In the genomic region with DNA sequence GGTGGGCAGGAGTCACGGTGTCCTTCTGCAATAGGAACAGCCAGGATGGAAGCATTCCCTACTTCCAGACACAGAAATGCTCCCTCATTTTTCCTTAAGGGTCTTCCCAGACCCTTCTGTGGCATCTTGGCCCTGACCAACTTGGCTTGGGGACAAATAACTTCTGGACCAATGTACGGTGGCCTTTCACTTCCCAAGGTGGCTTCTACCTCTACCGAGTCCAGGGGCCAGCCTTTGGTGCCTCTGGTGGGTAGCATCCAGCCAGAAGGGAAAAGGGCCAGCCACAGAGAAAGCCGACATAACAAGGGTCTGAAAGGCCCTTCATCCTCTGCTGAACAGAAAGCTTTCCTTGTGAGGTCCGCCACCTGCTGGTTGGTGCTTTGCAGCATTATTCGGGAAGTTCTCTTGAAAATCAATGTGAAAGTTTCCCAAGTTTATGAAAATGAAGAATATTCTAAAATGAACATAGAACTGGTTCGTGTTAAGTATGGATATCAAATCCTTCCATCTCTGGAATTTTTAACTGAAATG, we compare ENCODE assay signal across 8 mouse cellular contexts. TPM values are rescaled to one million over a fixed set of nuclear protein-coding genes. Genes with fewer than 3 reads are reported as not detected.
DNase-seq lines count a peak whose midpoint lies in the region; ATAC-seq and TF ChIP-seq lines count a peak whose summit lies in the region.

No protein-coding gene starts in this region.

- peaks cover 33% of the 10 kb centered on the region for H3K27me3 ChIP-seq in E14TG2a.4 (ENCODE audit: insufficient read depth, low read length)
- H3K27me3 ChIP-seq in lung, embryonic 14.5 days (ENCODE audit: insufficient read depth, low read length), result no peaks in the 10 kb centered on the region

- no peak overlapping the region for H3K27ac ChIP-seq in lung, embryonic 14.5 days (ENCODE audit: low read depth)

- WGBS in lung, embryonic 14.5 days, result 26% methylated on average over 7 of the region's 7 CpGs

- ATAC-seq in lung, embryonic 14.5 days (ENCODE audit: insufficient read depth), result no peak
- no peak for ATAC-seq in monocyte, adult 5-6 weeks (replicated peaks; ENCODE audit: insufficient number of reproducible peaks, low FRiP score, low TSS enrichment, poor library complexity, severe bottlenecking)

- H3K4me2 ChIP-seq in lung, embryonic 14.5 days, result no peak overlapping the region

- H3K4me1 ChIP-seq in E14TG2a.4 (replicated peaks; ENCODE audit: low read depth, low read length), result peaks cover 17% of the 10 kb centered on the region
- H3K4me1 ChIP-seq in lung, embryonic 14.5 days (ENCODE audit: insufficient read depth), result peaks cover 6% of the 10 kb centered on the region; the same call in 1 of the 2 replicates

- peak; percentile 31 for DNase-seq in 3134 (ENCODE audit: extremely low read depth, insufficient read length, low spot score)
- peak; percentile 90 for DNase-seq in cerebellum, postnatal 10 days
- DNase-seq in gastrocnemius, postnatal 14 days, result peak; percentile 74
- peak; percentile 78 to 91 for DNase-seq in kidney, postnatal 25 days
- peak; percentile 93 for DNase-seq in lung, embryonic 14.5 days
- DNase-seq in right cerebral cortex, postnatal 4 days, result peak; percentile 86

- intact Hi-C loops in gastrocnemius, postnatal 14 days (cut with DNase I; ENCODE audit: low total_unique reads), result loop anchor here (5.0 kb wide), 2 partner anchors 170 to 295 kb away; no protein-coding TSS in a partner anchor

- no peak overlapping the region for H3K4me3 ChIP-seq in E14TG2a.4 (replicated peaks; ENCODE audit: low read length)
- no peak overlapping the region for H3K4me3 ChIP-seq in lung, embryonic 14.5 days (ENCODE audit: low read depth, low read length)

- H3K9me3 ChIP-seq in E14TG2a.4 (ENCODE audit: low read length), result no peaks in the 10 kb centered on the region
- no peaks in the 10 kb centered on the region for H3K9me3 ChIP-seq in lung, embryonic 14.5 days (ENCODE audit: low read depth, low read length)

- no peaks in the 10 kb centered on the region for H3K36me3 ChIP-seq in E14TG2a.4 (ENCODE audit: insufficient read depth, low read length)
- no peaks in the 10 kb centered on the region for H3K36me3 ChIP-seq in lung, embryonic 14.5 days (ENCODE audit: insufficient read depth)

- TF ChIP-seq CTCF in E14TG2a.4 (conservative IDR thresholded peaks at IDR 0.05; ENCODE audit: low read length), result peak; percentile 29
- peak; percentile 92 for TF ChIP-seq CTCF in lung, embryonic 14.5 days (IDR thresholded peaks at IDR 0.05; ENCODE audit: low read depth)

- no peak overlapping the region for H3K9ac ChIP-seq in lung, embryonic 14.5 days

RNA-seq across cellular contexts. Expression of gene Bcl2, which starts 3.1 kb away (rescaled TPM):
- total RNA-seq in gastrocnemius, postnatal 14 days (2021), result 1 to 10 TPM; 3.4 to 3.6 TPM
- polyA plus RNA-seq in lung, embryonic 14.5 days (2014; fragmentation: Nextera tagmentation; extraction: Ambion mirVana), result 16.2 and 16.5 TPM in 2 replicates
- 64.9 to 109 TPM (median 65.0 TPM) in 3 replicates for total RNA-seq in monocyte, adult 5-6 weeks (2017)

RNA-seq across cellular contexts. Expression of gene Kdsr, which starts 42.4 kb away (rescaled TPM):
- 1 to 10 TPM; 4.5 to 5.9 TPM for total RNA-seq in gastrocnemius, postnatal 14 days (2021)
- polyA plus RNA-seq in lung, embryonic 14.5 days (2014; fragmentation: Nextera tagmentation; extraction: Ambion mirVana), result 15.9 and 16.5 TPM in 2 replicates
- total RNA-seq in monocyte, adult 5-6 weeks (2017), result 16.3 to 26.0 TPM (median 25.0 TPM) in 3 replicates

Comparison
In these comparisons a context has a peak if more than half of its experiments do, and no peak if none do; other contexts are left out.
1. DNase-seq: peak in every context shown above with its lines; median percentile 93 in lung, embryonic 14.5 days; 90 in cerebellum, postnatal 10 days; 86 in right cerebral cortex, postnatal 4 days; 84 in kidney, postnatal 25 days; 74 in gastrocnemius, postnatal 14 days; 31 in 3134.
2. RNA of gene Bcl2, which starts 3.1 kb away (total RNA-seq): 64.9 to 109 TPM in monocyte, adult 5-6 weeks; 3.4 to 3.6 TPM in gastrocnemius, postnatal 14 days; every median in the first group is over 10 times any median in the second.